Mouse (Mus musculus) right cerebral cortex, postnatal 14 days (tissue): ENCODE results near the gene Cep97.
A peak's percentile ranks its signal among the peaks of the same experiment; 100 is the strongest.

Experiments
- DNase-seq: peaks from one replicate; pipeline ENCODE4 v3.0.0; 2022

The Cep97 gene

DNA sequence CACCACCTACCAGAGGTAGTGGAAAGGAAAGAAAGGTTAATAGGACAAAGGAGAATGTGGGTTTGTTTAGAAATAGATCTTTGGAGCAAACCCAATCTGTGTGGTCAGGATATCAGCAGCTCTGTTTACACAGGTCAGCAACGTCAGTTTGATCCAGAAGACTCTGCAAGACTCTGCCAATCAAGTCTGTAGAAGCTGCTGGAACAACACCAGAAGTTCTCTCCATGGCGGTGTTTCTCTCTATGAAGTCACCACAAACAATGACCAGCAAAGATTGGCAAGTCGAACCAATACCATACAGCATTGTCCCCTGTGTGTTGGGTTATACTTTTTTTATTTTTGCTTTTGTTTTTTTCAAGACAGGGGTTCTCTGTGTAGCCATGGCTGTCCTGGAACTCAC, 12.6 kb upstream of the Cep97 start:
- no peak for DNase-seq

DNA sequence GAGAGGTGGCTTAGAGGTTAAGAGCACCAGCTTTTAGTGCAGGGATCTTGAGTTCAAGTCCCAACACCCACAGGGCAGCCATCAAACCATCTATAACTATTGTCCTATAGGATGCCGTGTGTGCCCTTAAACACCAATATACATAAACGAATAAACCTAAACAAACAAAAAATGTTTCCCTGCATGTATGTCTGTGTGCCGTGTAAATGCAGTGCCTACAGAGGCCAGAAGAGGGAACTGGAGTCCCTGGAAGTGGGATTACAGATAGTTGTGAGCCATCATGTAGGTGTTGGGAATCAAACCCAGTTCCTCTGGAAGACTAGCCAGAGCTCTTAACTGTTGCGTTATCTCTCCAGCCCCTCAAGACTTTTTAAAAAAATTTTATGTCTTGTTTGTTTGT, 6.1 kb upstream of the Cep97 start:
- no peak for DNase-seq

DNA sequence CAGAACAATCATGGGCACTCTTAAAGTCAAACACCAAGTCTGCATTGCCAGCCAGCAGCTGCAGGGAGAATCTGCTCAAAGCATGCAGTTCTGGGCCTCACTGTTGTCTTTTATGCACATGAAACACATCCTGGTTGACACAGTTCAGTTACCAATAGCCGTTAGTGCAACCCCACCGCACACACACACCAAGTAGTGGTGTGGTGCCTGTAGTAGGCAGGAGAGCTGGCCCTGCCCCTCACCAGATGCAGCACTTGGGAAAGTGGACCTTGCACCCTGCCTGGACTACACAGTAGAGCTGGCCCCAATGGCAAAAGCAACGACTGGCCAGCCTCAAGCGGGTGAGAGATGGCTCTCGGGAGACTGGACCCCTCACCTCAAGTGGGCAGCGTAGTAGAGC, 5.0 kb upstream of the Cep97 start:
- DNase-seq, result no peak

DNA sequence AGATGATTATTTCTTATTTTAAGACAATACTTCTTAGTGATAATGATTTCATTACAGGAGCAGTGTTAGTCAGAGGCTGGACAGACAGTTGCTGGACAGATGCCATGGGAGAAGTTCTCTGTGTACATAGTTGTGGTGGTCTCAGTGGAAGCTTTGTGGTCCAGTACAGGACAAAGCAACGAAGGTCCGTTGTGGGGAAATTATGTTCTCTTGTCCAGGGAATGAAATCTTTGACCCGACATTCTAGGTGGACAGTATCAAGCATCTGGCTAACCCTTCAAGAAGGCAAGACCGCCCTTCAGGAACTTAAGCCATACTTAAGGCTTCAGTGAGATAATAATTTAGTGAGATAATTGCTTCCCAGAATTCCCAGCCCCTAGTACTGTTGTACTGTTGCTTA, 4.1 kb upstream of the Cep97 start:
- no peak for DNase-seq

DNA sequence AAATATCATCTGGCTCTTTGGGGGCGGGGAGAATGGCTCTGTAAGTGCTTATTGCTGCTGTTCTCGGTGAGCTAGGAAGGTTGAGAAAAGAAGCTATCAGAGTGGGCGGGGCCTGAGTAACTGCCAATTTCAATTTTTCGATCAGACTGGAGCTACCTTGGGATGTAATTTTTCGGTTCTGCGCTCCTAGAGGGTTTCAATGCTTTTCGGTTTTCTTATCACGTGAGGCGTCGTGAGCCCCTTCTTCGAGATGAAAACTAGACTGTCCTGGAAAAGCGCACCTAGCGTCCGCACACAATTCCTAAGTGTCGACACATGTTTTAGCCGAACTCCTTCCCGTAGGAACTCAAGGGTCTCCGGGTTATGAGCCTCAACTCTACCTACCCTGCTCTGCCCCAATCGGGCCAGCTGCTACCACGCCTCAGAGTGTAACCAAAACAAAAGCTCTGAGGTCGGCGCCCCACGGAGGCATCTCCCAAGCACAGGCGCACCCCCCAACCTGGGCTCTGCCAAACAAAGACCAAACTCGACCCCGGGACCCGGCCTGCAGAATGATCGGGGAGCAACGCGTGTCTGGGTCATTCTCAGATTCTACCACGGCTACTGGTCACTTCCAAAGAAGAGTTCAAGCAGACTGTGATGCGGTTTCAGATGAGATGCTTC, 843 bp downstream of the Cep97 start:
- DNase-seq, result peak; percentile 26

DNA sequence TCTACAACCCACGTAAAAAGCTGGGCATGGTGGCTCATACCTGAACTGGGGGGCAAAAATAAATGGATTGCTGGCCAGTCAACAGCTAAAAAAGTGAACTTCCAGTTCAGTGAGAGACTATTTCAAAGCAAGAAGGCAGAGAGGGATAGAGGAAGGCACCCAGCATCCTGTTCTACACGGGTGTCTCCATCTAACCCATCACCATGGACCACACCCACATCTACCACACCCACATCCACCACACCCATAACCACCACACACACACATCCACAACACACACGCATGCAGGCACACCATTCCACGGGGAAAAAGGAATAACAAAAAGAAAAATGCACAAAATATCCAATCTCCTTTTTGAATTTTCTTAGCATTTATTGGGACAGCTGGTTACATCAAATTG, 10.6 kb downstream of the Cep97 start:
- no peak for DNase-seq

DNA sequence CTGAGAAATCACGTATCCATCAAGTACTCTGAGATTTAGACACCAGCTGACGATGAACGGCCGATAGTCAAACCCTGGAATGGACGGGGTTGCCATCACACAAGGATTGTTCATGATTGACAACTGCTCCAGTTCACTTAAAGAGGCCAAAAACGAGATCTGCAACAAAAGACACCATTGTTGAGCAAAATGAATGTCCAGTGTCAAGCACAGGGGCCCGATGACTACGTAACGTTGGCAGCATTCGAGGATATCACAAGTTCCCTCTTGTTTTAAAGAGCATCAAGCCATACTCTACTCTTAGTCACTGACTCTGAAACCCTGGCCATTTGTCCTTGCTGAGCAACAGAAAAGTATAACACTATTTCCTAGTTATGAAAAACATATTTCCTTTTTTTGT, 12.6 kb downstream of the Cep97 start:
- no peak for DNase-seq

DNA sequence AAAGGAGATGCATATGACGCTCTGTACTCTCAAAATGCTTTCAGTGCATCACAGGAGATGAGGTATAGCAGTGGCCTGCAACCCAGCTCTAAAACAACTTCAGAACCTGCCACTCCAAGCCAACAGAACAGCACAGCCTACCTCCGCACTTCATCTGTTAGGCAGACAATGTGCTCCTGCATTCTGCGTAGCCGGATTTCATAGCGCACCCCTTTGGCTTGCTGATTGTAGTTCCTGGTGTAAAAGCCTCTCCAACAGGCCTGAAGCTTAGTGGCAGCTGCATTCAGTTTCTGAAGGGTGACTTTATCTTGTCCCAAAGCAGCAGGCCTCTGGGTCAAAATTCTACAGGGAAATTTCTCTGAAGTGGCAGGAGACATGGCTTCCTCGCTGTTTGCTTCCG, 19.9 kb downstream of the Cep97 start:
- no peak for DNase-seq

DNA sequence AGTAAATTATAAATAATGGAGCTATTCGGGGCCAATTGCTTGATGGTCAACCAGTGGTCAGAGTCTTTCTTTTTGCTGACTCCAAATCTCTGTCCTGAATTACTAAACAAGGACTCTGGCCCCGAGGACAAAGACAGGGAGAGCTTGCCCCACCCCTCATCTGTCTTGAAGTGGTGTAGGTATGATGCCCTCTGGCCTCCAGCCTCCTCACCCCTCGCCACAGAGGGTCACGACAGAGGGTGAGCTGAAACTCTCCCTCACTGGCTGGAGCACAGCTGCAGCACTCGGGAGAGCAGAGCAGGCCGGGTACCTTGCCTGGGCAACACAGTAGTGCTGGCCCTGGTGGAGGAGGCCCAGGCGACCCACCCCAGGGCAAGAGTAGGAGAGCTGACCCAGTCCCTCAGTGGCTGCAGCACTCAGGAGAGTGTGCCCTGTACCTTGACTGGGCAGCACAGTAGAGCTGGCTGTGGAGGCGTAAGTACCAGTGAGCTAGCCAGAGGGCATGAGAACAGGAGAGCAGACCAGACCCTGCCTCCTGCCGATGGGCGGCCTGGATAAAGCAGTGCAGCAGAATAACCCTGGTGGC, 24.4 kb downstream of the Cep97 start:
- no peak for DNase-seq

DNA sequence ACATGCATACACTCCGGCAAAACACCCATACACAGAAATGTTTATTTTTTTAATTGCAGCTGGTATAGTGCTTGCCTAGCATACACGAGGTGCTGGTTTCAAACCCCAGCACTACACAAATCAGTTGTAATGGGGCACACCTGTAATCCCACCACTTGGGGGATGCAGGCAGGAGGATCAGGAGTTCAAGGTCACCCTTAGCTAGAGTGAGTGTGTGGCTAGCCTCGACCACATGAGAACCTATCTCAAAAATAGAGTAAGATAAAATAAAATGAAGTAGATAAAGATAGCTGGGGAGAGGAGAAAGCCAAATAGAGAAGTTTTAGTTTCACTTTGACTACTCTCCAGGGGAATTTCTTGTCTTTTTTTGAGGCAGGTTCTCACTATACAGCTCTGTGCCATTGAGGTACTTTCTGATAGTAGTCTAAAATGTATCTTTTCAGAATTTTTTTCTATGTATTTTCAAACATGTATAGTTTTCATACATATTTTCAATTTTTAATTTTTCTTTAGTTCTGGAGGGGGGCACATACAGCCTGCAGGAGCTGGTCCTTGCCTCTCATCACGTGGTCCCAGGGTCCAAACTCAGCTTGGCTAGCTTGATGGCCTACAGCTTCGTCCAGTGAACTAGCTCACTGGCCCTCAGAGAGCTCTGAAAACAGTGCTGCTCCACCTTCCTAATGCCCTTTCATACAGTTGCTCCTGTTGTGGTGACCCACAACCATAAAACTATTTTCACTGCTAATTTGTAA, 27.6 kb downstream of the Cep97 start:
- DNase-seq, result no peak

DNA sequence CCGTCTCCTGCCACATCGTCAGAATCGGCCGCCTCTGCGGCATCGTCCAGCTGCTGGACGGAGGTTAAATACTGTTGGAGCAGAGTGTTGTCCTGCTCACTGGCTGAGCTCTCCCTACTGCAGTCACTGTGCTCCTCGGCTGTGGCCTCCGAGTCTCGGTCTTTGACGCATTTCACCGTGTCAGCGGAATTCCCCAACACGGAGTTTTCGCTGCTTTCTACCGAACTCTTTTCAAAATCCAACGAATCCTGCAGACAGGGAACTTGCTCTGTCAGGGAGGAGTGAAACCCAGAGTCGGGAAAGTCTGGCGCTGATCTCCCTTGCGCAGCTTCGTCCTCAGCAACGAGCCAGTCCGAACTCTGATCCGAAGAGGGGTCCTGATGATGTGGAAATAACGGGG, 29.3 kb downstream of the Cep97 start:
- DNase-seq, result no peak

DNA sequence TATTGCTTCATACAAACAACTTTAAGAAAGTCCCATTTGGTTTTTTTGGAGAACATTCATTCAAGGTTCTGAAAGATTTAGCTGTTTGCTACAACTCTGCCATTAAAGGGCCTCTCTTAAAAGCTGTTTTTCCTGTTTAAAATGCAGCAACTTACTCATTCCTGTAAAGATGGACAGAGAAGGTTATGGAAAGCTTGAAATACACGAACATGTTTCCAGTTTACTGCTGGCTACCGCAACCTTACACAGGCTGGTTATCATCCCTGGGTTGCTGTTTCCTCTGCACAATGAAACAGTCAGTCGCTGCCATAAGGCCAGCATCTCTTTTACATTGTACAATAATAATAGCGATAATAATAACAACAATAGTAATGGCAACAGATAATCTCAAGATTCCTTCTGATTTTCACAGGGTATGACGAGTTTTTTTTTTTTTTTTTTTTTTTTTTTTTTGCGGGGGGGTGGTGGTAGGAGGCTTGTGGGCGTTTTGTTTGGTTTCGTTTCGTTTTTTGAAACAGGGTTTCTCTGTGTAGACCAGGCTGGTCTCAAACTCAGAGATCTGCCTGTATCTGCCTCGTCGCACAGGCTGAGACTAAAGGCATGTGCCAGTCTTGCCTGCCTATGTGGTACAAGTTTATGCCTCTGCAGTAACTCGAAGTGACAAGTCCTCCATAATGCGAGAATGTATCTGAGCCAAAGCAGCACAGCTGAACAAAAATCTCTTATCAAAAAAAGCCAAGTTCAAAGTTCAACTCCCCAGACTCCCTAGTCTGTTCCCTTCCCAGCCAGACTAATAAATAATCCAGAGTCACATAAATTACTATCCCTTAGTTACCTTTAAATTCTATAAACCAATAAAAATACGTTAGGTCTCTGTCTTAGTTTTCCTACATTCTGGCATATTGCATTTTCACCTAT, 32.6 kb downstream of the Cep97 start:
- no peak for DNase-seq

DNA sequence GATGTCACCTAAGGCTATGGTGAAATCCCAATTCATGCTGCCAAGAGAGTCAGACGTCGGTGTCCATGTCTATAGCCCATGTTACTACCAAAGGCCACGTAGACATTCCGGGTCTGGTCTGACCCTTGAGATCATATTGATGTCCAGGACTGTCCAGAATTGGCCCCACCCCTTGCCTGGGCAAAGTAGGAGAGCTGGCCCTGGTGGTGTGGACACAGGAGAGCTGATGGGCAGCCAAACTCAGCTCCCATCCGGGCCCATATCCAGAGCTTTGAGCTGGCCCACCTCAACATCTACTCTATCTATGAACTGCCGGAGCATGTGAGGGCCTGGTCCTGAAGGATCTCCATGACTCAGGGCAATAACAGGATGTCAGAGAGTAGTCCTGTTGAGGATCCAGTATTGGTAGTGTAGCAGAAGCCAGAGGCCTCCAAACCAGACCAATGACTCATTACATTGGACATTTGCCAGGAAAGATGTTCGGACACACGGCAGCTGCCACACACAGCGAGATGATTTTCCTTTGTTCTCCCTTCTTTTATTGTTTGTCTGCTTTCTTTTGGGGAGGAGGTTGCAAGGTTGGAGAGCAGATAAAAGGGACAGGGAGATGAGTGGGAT, 36.2 kb downstream of the Cep97 start:
- DNase-seq, result no peak

DNA sequence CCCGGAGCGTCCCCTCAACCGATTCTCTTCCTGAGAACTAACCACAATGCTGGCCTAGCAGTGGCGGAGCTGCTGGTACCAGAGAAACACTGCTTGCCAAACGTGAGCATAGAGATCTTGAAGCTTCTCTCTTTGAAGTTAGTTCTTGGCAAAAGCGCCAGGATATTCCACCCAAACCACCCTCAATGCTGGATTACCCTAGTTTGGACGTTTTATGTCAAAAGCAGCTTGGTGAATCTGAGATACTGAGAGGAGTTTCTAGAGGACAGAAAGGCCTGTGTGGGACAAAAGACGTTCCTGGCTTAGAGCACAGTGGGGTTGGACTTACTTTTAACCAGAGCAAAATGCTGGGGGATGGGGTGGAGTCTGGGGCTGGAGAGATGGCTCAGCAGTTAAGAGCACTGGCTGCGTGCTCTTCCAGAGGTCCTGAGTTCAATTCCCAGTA, 39.0 kb downstream of the Cep97 start:
- DNase-seq, result no peak

DNA sequence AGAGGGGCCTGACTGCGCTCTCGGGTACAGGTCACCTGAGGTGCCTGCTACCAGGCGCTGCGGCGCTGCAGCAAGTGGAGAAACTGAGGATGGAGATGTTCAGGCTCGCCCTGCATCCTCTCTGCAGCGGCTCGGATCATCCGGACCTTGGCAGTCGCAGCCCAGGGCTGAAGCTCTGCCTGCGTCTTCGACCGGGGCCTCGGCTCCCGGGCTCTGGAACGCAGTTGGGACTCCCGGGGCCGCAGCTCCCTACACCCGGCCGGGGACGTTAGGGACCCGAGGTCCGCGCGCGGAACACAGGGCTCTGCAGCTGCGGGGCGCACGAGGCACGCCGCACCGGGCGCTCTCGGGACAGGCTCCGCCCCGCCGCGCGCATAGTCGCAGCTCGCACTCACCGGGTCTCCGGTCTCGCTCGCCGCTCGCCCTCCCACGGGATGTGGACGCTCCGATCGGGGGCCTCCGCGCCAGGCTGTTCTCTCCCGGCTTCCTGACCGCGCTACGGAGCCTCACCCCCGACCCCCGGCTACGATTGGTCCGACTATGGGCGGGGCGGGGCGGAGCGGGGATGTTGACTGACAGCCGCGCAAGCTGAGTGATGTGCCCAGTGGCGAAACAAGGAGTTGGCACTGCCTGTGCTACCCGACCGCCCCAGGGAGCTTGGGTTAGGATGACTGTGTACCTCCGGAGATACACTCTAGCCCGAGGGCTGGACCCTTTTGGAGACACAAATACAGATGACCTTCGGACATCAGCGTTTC, 39.6 kb downstream of the Cep97 start, which contains the start of gene Nxpe3:
TSS of gene Nxpe3 (minus strand) at position 393 of the 758 bp plus-strand sequence.
- peak; percentile 85 for DNase-seq

DNA sequence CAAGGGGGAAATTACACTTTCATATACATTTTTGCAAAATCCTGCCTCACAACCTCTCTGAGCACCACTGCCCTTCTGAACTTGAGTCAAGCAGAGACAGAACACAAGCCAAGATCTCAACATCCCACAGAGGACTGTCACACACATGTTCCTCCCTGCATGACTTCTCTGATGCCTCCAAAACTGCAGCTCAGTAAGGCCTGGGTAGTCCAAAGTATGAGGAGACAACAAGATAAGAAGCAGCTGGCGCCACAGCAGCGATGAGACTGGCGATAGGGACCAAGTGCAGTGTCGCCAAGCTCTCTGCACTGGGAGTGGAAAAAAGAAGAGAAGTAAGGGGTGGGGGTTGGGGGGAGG, 40.1 kb downstream of the Cep97 start:
- DNase-seq, result no peak

DNA sequence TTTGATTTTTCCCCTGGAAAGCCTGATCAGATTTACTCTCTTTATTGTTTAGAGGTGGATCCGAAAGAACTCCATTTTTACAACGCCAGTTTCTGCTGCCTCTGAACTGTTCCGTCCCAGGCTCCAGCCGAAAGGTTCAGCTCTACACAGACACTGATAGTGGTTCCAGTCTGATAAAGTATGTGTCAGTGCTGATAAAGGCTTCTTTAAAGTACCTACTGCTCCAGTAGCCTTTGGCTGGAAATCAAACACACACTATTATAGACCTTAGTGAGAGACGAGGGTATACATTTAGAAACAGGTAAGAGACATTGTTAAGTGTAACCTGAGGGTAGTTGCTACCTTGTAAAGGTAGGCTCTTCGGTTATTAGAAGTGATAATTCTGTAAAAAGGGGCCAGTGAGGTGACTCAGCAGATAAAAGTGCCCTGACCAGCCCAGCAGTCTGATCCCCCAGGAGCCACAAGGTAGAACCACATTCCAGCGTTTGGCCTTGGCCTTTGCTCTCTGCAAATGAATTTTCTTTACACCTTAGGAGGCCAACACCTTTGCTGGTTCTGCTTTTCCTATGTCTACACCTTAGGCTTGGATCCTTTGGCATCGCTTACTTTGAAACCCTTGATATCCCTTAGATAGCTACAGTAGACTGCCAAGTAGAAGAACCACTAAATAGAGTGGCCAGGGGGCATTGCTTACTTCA, 41.1 kb downstream of the Cep97 start:
- no peak for DNase-seq

DNA sequence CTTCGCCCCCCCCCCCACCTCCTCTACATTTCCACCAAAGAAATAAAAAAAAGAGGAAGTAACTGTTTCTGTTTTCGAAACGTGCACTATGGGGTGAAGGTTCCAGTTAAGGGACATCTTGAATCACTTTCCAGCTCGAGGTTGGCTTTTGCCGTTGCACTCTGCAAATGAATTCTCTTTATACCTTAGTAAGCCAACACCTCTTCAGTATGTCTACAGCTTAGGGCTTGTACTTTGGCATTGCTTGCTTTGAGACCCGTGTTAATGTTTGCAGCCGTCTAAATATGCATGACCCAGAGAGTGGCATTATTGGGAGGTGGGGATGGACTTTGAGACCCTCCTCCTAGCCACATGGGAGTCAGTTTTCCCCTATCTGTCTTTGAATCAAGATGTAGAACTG, 42.2 kb downstream of the Cep97 start:
- no peak for DNase-seq

DNA sequence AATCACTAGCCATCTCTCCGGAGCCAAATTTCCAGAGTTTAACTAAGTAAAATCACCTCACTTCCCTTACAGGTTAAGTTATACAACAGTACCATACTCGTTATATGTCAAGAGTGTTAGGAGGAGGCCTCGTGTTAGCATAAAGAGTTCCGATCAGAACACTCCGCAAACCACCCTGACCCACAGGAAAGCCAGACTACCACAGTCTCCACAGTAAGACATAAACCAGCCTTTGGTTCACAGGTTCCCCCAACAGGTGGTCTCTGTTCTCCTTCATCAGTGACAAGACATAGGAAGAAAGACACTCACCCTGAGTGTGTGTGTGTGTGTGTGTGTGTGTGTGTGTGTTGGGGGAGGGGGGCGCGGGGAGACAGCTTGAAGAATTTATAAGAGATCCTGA, 43.3 kb downstream of the Cep97 start:
- DNase-seq, result no peak

DNA sequence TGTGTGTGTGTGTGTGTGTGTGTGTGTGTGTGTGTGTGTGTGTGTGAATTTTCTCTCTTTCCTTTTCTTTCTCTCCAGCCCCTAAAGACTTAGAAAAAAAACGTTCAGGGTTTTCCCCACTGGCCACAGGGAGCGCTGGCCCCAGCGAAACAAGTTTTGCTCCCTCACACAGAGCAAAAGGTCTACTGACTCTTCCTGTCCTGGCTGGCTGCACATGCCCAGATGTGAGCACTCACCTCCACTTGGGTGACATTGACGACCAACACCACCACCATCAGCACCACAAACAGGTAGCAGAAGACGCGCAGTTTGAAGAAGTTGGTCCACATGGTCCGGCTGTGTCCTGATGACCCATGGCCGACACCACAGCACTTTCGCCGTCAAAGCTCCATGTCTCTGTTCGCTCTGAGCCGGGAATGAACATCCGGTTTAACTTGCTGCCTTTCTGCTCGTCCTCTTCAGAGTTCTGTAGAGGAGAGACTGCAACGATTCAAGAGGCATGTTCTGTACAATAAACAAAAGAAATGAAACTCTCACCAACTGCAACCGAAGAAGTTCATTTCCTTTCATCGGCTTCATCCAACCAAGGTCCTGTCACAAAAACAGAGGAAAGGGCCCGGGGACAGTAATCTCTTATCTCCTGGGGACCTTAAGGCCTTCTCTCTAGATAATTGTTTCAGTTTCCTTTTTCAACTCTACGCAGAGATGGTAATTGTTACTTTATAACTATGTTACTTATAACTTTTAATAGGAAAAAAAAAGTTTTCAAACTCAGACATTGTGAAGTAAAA, 44.1 kb downstream of the Cep97 start:
- DNase-seq, result no peak

DNA sequence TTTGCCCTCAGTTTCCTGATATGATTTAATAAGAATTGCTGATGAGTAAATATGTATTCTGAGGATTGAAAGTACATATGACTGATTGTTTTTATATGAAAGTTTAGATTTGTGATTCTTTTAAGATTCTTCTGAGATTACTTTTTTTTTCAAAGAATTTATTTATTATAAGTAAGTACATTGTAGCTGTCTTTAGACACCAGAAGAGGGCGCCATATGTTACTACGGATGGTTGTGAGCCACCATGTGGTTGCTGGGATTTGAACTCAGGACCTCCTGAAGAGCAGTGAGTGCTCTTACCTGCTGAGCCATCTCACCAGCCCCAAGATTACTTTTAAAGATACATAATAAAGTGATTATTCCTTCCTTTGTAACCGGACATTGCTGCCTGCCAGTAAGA, 45.2 kb downstream of the Cep97 start:
- no peak for DNase-seq
